Mouse (Mus musculus) neural tube, embryonic 15.5 days (tissue): ENCODE measurements around the gene Fbxo6. TPM values are rescaled to one million over a fixed set of nuclear protein-coding genes. Genes with fewer than 3 reads are reported as not detected.

Experiments
- ATAC-seq: fragments of 200-750 bp; cut with Nextera tagmentation; 2 replicates; pipeline ENCODE4 v1.8.0; 2017; ENCODE audit warnings: mild to moderate bottlenecking, moderate TSS enrichment, moderate library complexity; ENCODE audit not compliant: low FRiP score
- H3K27ac ChIP-seq: fragments of 300-500 bp; sonication (generic); replicated peaks from 2 replicates; pipeline ENCODE4 v1.5.1; 2015; ENCODE audit warnings: mild to moderate bottlenecking, inconsistent platforms
- H3K27me3 ChIP-seq: fragments of 300-500 bp; sonication (generic); replicated peaks from 2 replicates; pipeline ENCODE4 v1.6.1; 2015; ENCODE audit warnings: inconsistent platforms
- H3K36me3 ChIP-seq: fragments of 300-500 bp; sonication (generic); 2 replicates; pipeline ENCODE4 v1.6.1; 2015; ENCODE audit warnings: inconsistent platforms
- H3K4me1 ChIP-seq: fragments of 300-500 bp; sonication (generic); 2 replicates; pipeline ENCODE4 v1.6.1; 2015; ENCODE audit warnings: inconsistent platforms
- H3K4me2 ChIP-seq: fragments of 300-500 bp; sonication (generic); 2 replicates; pipeline ENCODE4 v1.6.1; 2015; ENCODE audit warnings: inconsistent platforms, mild to moderate bottlenecking, moderate library complexity
- H3K4me3 ChIP-seq: fragments of 300-500 bp; sonication (generic); replicated peaks from 2 replicates; pipeline ENCODE4 v1.5.1; 2015; ENCODE audit warnings: mild to moderate bottlenecking, inconsistent platforms
- H3K9ac ChIP-seq: fragments of 300-500 bp; sonication (generic); replicated peaks from 2 replicates; pipeline ENCODE4 v1.6.1; 2015; ENCODE audit warnings: mild to moderate bottlenecking, inconsistent platforms
- H3K9me3 ChIP-seq: fragments of 300-500 bp; sonication (generic); replicated peaks from 2 replicates; pipeline ENCODE4 v1.6.1; 2016; ENCODE audit warnings: inconsistent platforms
- WGBS: fragments of 180-500 bp; shearing (Covaris S2); methylation state at CpG from one replicate; pipeline ENCODE4 v1.1.7; 2015; ENCODE audit warnings: mixed read lengths; 5-methylcytosine and 5-hydroxymethylcytosine counted together
- polyA plus RNA-seq: library from polyadenylated mRNA; unstranded; fragments of >200 nt; fragmentation: Nextera tagmentation; extraction: Ambion mirVana; gene quantifications from 2 replicates; pipeline ENCODE4 v1.2.1, GENCODE M21; 2015

Fbxo6 gene
- polyA plus RNA-seq, 1 experiment from 2014 or later, result 20.6 TPM

GRCm38 (mm10) chr4:148173811-148174494 lies 22.0 kb upstream of the Fbxo6 start:
- peak; percentile 60 for ATAC-seq
- Histone ChIP-seq H3K9me3 (no peaks in the 10 kb centered on the region), H3K9ac (peak overlapping the region; percentile 34), H3K27ac (peak overlapping the region; percentile 76), H3K36me3 (no peaks in the 10 kb centered on the region), H3K4me2 (peak overlapping the region; percentile 57), H3K4me1 (peaks cover 28% of the 10 kb centered on the region), H3K4me3 (peak overlapping the region; percentile 27), H3K27me3 (peaks cover 26% of the 10 kb centered on the region)
- under 1% methylated on average over 30 of the region's 30 CpGs for WGBS

- no peak overlapping the region for H3K4me2 ChIP-seq
- no peak overlapping the region for H3K27ac ChIP-seq
- peaks cover 29% of the 10 kb centered on the region for H3K27me3 ChIP-seq
- no peak overlapping the region for H3K4me3 ChIP-seq
- no peaks in the 10 kb centered on the region for H3K36me3 ChIP-seq
- peaks cover 39% of the 10 kb centered on the region for H3K4me1 ChIP-seq
- no peaks in the 10 kb centered on the region for H3K9me3 ChIP-seq
- 61% methylated on average over 3 of the region's 3 CpGs for WGBS
- no peak overlapping the region for H3K9ac ChIP-seq
- ATAC-seq, result no peak
Measured at GRCm38 (mm10) chr4:148171261-148171660, 19.3 kb upstream of the Fbxo6 start.

- H3K4me3 ChIP-seq, result no peak overlapping the region
- peaks cover 33% of the 10 kb centered on the region for H3K27me3 ChIP-seq
- H3K4me2 ChIP-seq, result no peak overlapping the region
- H3K4me1 ChIP-seq, result peaks cover 39% of the 10 kb centered on the region
- no peaks in the 10 kb centered on the region for H3K9me3 ChIP-seq
- no peak for ATAC-seq
- no peak overlapping the region for H3K9ac ChIP-seq
- H3K27ac ChIP-seq, result no peak overlapping the region
- 2% methylated on average over 2 of the region's 2 CpGs for WGBS
- no peaks in the 10 kb centered on the region for H3K36me3 ChIP-seq
Measured at GRCm38 (mm10) chr4:148170842-148171241, 18.9 kb upstream of the Fbxo6 start.

GRCm38 (mm10) chr4:148169586-148169985 lies 17.6 kb upstream of the Fbxo6 start:
- Histone ChIP-seq H3K27ac (no peak overlapping the region), H3K4me3 (no peak overlapping the region), H3K36me3 (no peaks in the 10 kb centered on the region), H3K4me2 (no peak overlapping the region), H3K9me3 (no peaks in the 10 kb centered on the region), H3K27me3 (peaks cover 44% of the 10 kb centered on the region), H3K9ac (no peak overlapping the region), H3K4me1 (peaks cover 39% of the 10 kb centered on the region)
- WGBS, result 32% methylated on average over 15 of the region's 15 CpGs
- no peak for ATAC-seq

GRCm38 (mm10) chr4:148168287-148168686 lies 16.3 kb upstream of the Fbxo6 start:
- Histone ChIP-seq H3K9ac (no peak overlapping the region), H3K27me3 (peaks cover 50% of the 10 kb centered on the region), H3K27ac (no peak overlapping the region), H3K4me2 (no peak overlapping the region), H3K4me3 (no peak overlapping the region), H3K9me3 (no peaks in the 10 kb centered on the region), H3K4me1 (peaks cover 36% of the 10 kb centered on the region), H3K36me3 (no peaks in the 10 kb centered on the region)
- no peak for ATAC-seq
- WGBS, result 34% methylated on average over 7 of the region's 7 CpGs

- peak overlapping the region; percentile 43 for H3K4me2 ChIP-seq
Measured at GRCm38 (mm10) chr4:148166986-148167385, 15.0 kb upstream of the Fbxo6 start.

GRCm38 (mm10) chr4:148166431-148166830 lies 14.5 kb upstream of the Fbxo6 start:
- peak overlapping the region; percentile 80 for H3K27ac ChIP-seq
- 4% methylated on average over 10 of the region's 10 CpGs for WGBS
- no peak overlapping the region for H3K9ac ChIP-seq
- H3K36me3 ChIP-seq, result no peaks in the 10 kb centered on the region
- peaks cover 37% of the 10 kb centered on the region for H3K4me1 ChIP-seq
- 0 out of 2 replicates have a peak overlapping the region, but pooled peaks have one; percentile 5 for H3K4me3 ChIP-seq
- H3K4me2 ChIP-seq, result peak overlapping the region; percentile 43
- no peaks in the 10 kb centered on the region for H3K9me3 ChIP-seq
- peaks cover 59% of the 10 kb centered on the region for H3K27me3 ChIP-seq
- peak; percentile 72 for ATAC-seq

More at GRCm38 (mm10) chr4:148166986-148167385, 15.0 kb upstream of the Fbxo6 start:
- Histone ChIP-seq H3K27ac (peak overlapping the region; percentile 80), H3K4me1 (peaks cover 36% of the 10 kb centered on the region), H3K4me3 (0 out of 2 replicates have a peak overlapping the region, but pooled peaks have one; percentile 5), H3K27me3 (peaks cover 56% of the 10 kb centered on the region), H3K9ac (no peak overlapping the region), H3K9me3 (no peaks in the 10 kb centered on the region), H3K36me3 (no peaks in the 10 kb centered on the region)
- WGBS, result 26% methylated on average over 4 of the region's 4 CpGs
- ATAC-seq, result no peak; the same call in 1 of the 2 replicates

- H3K9ac ChIP-seq, result no peak overlapping the region
- peaks cover 46% of the 10 kb centered on the region for H3K4me1 ChIP-seq
- H3K27me3 ChIP-seq, result peaks cover 64% of the 10 kb centered on the region
- no peak overlapping the region; the same call in 1 of the 2 replicates for H3K27ac ChIP-seq
- no peak overlapping the region for H3K4me3 ChIP-seq
- H3K9me3 ChIP-seq, result no peaks in the 10 kb centered on the region
- H3K36me3 ChIP-seq, result no peaks in the 10 kb centered on the region
- no peak for ATAC-seq
- 5% methylated on average over 17 of the region's 17 CpGs for WGBS
- no peak overlapping the region for H3K4me2 ChIP-seq
Measured at GRCm38 (mm10) chr4:148165551-148165950, 13.6 kb upstream of the Fbxo6 start.

- H3K27ac ChIP-seq, result no peak overlapping the region
- 0% methylated on average over 16 of the region's 16 CpGs for WGBS
- no peaks in the 10 kb centered on the region for H3K9me3 ChIP-seq
- ATAC-seq, result no peak
- H3K4me2 ChIP-seq, result peak overlapping the region; percentile 56
- H3K4me1 ChIP-seq, result peaks cover 51% of the 10 kb centered on the region
- no peak overlapping the region; the same call in 1 of the 2 replicates for H3K9ac ChIP-seq
- peaks cover 55% of the 10 kb centered on the region for H3K27me3 ChIP-seq
- H3K36me3 ChIP-seq, result no peaks in the 10 kb centered on the region
- H3K4me3 ChIP-seq, result peak overlapping the region; percentile 28
Measured at GRCm38 (mm10) chr4:148164461-148164860, 12.5 kb upstream of the Fbxo6 start.

- Histone ChIP-seq H3K4me1 (peaks cover 51% of the 10 kb centered on the region), H3K4me3 (peak overlapping the region; percentile 28), H3K27me3 (peaks cover 53% of the 10 kb centered on the region), H3K27ac (no peak overlapping the region), H3K4me2 (peak overlapping the region; percentile 56), H3K9ac (no peak overlapping the region; the same call in 1 of the 2 replicates), H3K36me3 (no peaks in the 10 kb centered on the region), H3K9me3 (no peaks in the 10 kb centered on the region)
- WGBS, result under 1% methylated on average over 28 of the region's 29 CpGs
- ATAC-seq, result no peak
Measured at GRCm38 (mm10) chr4:148164002-148164439, 12.1 kb upstream of the Fbxo6 start.

GRCm38 (mm10) chr4:148160436-148161390 lies 8.8 kb upstream of the Fbxo6 start, which contains the start of the genes Fbxo44 and Fbxo2:
TSS of gene Fbxo44 (minus strand) at chr4:148160482.
TSS of gene Fbxo2 (plus strand) at chr4:148160621.
- WGBS, result 1% methylated on average over 43 of the region's 43 CpGs
- peaks cover 61% of the 10 kb centered on the region for H3K4me1 ChIP-seq
- H3K4me2 ChIP-seq, result peak within 1 kb of the TSS; percentile 94
- peak; percentile 75 for ATAC-seq
- H3K27me3 ChIP-seq, result peaks cover 45% of the 10 kb centered on the region
- H3K36me3 ChIP-seq, result peaks cover 16% of the 10 kb centered on the region
- no peaks in the 10 kb centered on the region for H3K9me3 ChIP-seq
- peak within 1 kb of the TSS; percentile 83 for H3K9ac ChIP-seq
- H3K4me3 ChIP-seq, result peak within 1 kb of the TSS; percentile 73
- peak within 1 kb of the TSS; percentile 91 for H3K27ac ChIP-seq
